In the genomic region with DNA sequence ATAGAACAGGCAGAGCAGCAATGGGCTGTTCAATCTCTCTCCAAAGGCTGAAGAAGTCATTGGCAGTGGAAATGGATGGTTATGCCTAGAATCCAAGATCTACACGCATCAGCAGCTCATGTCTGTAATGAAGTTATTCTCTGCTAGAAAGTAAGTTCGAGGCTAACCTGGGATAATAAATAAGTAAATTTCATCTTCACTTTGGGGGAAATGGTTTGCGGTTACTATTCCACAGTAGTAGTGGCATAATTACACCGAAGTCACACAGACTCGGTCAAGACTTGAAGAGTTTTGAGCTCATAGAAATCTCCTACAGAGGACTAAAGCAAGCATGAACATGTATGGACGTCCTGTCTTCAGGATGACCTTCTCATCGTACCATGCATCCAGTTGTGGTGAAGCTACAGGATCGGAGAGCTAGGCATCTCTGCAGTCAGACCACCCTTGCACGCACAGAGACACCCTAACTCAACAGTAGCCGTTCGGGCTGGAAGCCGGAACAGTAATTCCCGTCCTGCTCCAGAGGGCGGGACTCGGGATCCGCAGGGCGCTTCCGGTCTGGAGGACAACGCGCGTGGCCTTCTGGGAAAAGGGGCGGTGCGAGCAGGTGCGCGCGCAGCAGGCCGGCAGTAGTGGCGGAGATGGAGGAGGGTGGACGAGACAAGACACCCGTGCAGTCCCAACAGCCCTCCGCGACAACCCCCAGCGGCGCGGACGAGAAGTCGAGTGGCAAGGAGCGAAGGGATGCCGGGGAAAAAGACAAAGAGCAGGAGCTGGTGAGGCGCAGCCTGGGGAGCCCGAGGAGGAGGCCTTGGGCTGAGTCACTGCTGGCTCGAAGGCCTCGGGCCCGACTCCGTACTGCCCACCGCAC, we compare ENCODE assay signal across 8 mouse cellular contexts. TPM values are rescaled to one million over a fixed set of nuclear protein-coding genes. Genes with fewer than 3 reads are reported as not detected.
DNase-seq lines count a peak whose midpoint lies in the region; ATAC-seq lines count a peak whose summit lies in the region.

Gene Psmd2 (plus strand): TSS at position 577 of the 871 bp plus-strand sequence.

- H3K4me3 ChIP-seq in hindbrain, embryonic 11.5 days (ENCODE audit: low read depth, low read length): peak within 1 kb of the TSS; percentile 72

- no peaks in the 10 kb centered on the region for H3K27me3 ChIP-seq in hindbrain, embryonic 11.5 days (ENCODE audit: control insufficient read depth, insufficient read depth, low read length)

- H3K9me3 ChIP-seq in hindbrain, embryonic 11.5 days (ENCODE audit: control insufficient read depth, low read length): no peaks in the 10 kb centered on the region

- DNase-seq in MN1 (ENCODE audit: low spot score): peak; percentile 94
- DNase-seq in cerebellum, adult 9-10 months: peak; percentile 95
- peak; percentile 90 to 97 for DNase-seq in frontal cortex, adult 2 months (ENCODE audit: extremely low spot score in 1 of 2, low spot score in 1 of 2)
- DNase-seq in hindbrain, embryonic 11.5 days (ENCODE audit: low spot score): peak; percentile 98
- DNase-seq in layer of hippocampus, postnatal 10 days (ENCODE audit: low spot score in 2 of 2): peak; percentile 96 to 98
- peak; percentile 98 for DNase-seq in lung, postnatal 10 days
- peak; percentile 97 for DNase-seq in ovary, postnatal 36 days (ENCODE audit: low spot score)
- peak; percentile 95 for DNase-seq in thymus, postnatal 25 days

- peak within 1 kb of the TSS; percentile 81 for H3K4me2 ChIP-seq in hindbrain, embryonic 11.5 days (replicated peaks; ENCODE audit: low read depth, low read length)

- no peaks in the 10 kb centered on the region for H3K4me1 ChIP-seq in hindbrain, embryonic 11.5 days (replicated peaks; ENCODE audit: control insufficient read depth, insufficient read depth, low read length)

- peak within 1 kb of the TSS; percentile 80 for H3K9ac ChIP-seq in hindbrain, embryonic 11.5 days (ENCODE audit: low read depth, low read length)

- H3K36me3 ChIP-seq in hindbrain, embryonic 11.5 days (ENCODE audit: control insufficient read depth, insufficient read depth, low read length): no peaks in the 10 kb centered on the region

- peak within 1 kb of the TSS; percentile 63 for H3K27ac ChIP-seq in hindbrain, embryonic 11.5 days (ENCODE audit: low read depth, low read length)

- peak; percentile 98 for ATAC-seq in hindbrain, embryonic 11.5 days (ENCODE audit: low FRiP score)

- WGBS in hindbrain, embryonic 11.5 days: 2% methylated on average over 45 of the region's 46 CpGs

RNA-seq across cellular contexts. Expression of gene Psmd2, which starts in this region (rescaled TPM):
- 155 and 184 TPM in 2 replicates for polyA plus RNA-seq in frontal cortex, adult 2 months (2012; rRNA removed)
- 427 and 504 TPM in 2 replicates for polyA plus RNA-seq in hindbrain, embryonic 11.5 days (2014; fragmentation: Nextera tagmentation; extraction: Ambion mirVana)
- total RNA-seq in layer of hippocampus, postnatal 10 days (2021): 100 to 1,000 TPM; 248 to 270 TPM

Comparison
In these comparisons a context has a peak if more than half of its experiments do, and no peak if none do; other contexts are left out.
1. Peak in every context shown above with its lines: DNase-seq, ATAC-seq, H3K4me3 ChIP-seq and H3K27ac ChIP-seq.